Mouse (Mus musculus): Measurements from ENCODE around the gene Nenf. TPM values are rescaled to one million over a fixed set of nuclear protein-coding genes. Genes with fewer than 3 reads are reported as not detected.
A peak's percentile ranks its signal among the peaks of the same experiment; 100 is the strongest.

Nenf gene
- total RNA-seq, 2 experiments from 2014 or later: 101 to 108 TPM

DNA sequence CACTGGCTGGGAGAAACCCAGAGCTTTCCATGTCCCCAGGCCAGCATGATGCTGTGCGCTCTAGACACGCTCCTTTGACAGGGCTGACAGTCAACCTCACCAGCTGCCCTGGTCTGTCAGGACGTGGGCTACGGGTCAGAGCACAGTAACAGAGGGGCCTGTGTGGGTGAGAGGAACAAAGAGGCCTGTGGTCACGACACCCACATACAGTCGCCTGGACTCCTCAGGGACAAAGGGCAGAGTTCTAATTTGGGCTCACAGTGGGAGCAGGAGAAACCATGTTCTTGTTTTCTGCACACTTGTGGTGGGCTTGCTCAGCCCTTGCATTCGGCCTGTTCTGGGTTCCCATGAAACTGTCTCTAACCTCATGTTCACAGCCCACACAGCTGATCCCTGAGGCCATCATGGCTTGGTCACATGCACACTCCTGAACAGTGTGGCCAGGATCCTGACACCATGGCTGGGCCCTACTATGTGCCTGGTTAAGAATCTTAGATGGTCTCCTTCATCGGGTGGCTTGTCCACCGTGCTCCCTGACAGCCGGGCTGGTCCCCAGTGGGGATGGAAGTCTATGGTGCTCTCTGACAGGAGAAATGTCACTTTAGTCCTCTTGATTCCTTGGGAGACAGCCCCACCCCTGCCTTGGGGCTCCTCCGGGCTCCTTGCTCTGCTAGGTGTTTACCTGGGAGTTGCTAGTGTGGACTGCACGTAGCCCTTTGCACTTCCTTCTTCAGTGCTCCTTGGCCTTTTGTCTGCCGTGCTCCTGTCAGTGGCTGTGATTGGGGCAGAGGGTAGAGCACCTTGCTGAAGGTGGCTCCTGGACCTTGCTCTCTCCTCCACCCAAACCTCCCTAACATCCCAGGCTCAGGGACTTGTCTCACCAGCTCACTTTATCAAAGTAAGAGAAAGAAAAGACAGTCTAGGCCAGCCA lies 34.6 kb downstream of the Nenf start:
- no peak for DNase-seq

DNA sequence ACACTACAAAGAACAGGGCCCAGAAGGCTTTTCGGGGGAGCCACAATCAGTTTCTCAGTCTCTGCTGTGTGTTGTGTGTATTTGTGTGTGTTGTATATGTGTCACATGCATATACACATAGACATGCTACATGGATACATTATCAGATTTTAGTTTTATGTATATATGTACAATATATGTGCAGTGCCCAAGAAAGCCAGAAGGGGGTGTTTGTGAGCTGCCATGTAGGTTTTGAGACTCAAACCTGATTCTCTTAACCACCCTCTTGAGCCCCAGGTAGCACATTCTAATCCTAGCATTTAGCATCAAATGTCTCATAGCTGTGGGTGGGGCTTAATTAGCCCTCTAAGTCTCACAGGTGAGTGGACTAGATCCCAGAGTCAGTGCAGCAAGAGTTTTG lies 35.7 kb downstream of the Nenf start:
- DNase-seq: no peak

DNA sequence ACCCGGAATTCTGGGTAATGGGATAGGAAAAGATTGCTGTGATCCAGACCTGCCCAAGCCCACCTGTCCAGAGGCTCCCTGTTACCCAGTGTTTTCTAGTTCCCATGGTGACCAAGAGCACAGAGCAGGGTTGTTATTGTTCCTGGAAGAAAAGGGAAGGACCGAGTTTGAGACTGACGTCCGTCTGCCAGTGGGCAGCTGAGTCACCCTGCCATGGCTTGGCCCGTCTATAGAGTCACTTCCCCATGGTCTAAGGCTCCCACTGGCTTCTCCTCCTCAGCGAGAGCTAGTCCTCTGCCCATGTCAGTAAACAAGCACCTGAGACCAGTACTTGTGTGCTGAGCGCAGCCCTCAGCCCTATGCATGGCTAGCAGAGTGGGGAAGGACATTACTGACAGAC lies 36.8 kb downstream of the Nenf start:
- DNase-seq: peak in 1 of 2 experiments; percentile 67

DNA sequence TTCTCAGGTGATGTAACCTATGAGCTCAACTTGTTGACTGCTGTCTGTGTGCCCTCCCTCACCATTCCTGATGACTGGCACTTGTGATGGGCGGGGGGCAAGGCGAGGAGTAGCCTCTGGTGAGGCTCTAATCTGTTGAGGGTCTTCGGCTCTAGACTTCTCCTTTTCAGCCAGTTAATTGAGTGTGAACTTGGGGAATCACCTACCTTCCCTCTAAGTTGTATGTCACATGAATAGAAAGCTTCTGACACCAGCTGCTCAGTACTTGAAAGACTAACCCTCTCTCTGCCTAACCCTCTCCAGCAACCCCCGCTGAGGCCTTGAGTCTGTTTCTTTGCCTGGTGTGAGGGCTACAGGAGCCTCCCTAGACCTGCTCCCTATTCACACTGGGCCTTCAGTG lies 39.7 kb downstream of the Nenf start:
- no peak for DNase-seq

DNA sequence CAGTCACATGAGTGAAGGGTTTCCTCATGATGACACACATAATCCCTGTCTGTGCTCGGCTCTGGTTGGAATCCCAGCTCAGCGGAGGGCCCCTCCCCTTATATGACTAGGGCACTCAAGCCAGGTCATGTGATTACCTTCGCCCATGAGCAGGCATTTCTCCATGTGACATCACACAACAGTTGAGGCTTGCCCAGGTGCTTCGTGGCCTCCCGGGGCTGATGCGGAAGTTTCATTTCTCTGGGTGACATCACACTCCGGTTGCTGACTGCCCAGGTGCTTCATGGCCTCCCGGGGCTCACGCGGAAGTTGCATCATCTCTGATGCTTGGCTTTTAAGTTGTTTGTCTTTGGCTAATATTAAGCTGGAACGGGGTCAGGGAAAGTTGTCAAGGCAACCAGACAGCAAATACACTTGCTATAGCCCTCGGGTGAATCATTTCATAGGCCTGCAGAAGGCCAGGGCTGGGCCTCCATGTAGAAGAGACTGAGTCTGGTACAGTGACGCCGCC lies 40.4 kb downstream of the Nenf start:
- DNase-seq: peak in 1 of 2 experiments; percentile 72

DNA sequence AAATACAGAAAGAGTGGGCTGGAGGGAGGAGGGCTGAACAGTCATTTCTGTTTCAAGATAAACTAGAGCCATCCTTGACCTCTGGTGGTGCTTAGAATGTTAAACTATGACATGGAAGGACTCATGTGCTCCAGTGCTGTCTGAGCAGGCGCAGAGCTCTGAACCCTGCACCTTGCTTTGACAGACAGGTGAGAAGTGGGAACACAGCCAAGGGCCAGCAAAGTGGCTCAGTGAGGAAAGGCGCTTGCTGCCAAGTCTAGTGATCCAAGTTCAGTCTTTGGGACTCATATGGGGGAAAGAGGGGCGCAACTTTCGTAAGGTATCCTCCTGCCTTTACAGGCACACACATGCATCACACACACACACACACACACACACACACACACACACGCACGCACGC lies 41.8 kb downstream of the Nenf start:
- DNase-seq: no peak

DNA sequence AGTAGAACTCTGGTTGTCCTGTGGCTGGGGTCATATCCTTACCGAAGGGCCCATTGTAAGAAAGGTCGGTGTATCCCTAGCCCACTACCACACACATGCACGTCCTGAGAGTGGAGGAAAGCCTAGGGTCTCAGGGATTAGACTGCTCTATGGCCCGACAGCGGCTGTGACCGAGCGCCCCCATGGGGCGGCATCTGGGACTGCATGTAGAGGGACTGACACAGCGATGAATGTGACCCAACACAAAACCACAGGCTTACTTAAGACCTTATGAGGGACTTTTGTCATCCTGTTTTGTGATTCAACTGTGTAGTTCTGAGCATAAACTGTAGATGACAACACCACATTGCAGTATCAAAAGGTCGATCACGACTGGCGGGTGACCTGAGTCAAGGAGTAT lies 42.5 kb downstream of the Nenf start:
- peak; percentile 57 to 88 for DNase-seq

DNA sequence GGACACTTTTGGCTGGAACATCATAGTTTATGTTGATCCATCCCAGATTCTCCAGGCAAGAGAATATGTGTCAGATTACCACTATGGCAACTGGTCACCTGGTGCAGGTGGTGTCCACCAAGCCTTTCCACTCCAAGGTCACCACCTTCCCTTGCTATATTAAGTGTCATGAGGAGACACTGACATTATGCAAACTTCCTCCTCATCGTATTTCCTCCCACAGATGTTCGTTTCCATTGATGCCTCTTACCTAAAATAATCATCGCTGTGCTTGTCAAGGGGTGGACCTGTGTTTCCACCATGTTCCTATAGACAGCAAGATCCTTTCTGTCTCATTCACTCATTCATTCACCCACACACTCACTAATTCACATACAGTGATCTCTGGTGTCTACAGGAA lies 45.3 kb downstream of the Nenf start:
- no peak for DNase-seq

DNA sequence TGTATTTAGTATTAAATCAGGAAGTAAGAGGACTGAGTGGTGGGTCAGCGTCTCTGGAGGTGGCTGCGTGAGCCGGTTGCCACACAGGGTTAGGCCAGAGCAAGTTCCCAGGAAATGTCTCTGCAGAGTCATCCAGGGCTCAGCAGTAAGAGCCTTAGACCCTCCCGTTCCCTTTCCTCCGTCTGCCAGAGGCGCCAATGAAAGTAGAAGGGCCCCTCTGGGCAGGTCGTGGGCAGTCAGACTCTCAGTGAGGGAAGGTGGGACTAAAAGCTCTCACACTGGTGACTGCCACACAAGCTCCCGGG lies 48.4 kb downstream of the Nenf start:
- DNase-seq: no peak

DNA sequence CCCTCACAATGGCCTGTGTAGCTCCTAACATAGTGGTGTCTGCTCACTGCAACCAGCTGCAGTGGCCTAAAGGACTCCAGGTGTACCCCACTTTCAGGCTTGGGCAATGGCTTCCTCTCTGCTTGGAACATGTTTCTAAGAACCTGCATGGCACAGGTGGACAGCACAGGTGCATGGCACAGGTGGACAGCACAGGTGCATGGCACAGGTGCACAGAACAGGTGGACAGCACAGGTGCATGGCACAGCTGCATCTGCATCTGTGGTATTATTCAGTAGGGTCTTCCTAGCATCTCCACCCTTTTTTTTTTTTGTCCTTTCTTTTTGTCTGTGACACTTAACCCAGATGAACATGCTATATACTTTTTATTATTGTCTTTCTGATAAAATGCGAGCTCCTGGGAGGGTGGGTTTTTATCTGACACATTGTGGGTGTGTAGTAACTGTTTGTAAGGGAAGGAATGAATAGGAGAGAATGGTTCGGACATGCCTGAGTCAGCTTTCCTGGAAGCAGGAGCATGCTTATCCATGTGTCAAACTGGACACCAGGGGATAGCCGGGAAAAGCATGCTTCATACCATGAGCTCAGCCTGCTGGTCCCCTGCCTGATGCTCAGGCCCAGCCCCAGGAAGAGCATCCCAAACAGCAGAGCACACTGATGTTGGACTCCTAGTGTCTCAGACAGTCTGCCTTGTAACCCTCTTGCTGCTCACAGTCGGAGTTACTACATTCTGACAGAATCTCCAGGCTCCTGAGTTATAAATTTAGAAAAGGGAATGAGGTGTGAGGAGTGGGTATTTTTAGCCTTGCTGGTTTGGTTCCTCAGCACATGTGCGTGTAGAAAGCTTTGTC lies 49.0 kb downstream of the Nenf start:
- DNase-seq: no peak

DNA sequence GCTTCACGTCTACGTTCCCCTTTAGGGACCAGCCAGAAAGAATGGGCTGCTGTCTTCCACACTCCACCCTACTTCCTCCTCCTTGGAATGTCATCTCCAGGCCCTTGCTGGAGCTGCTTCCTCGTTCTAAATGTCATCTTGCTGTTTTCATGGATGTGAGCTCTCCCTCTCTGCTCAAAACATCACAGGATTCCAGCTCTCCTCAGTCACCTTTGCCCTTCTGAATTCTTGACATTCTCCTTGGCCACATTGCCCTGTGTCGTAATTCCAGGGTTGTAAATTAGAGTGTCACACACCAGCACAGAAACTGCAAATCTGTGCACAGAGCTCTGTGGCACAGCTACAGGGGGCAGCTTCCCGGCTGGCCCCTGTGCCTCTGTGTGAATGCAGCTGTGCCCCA lies 50.1 kb downstream of the Nenf start:
- DNase-seq: no peak

DNA sequence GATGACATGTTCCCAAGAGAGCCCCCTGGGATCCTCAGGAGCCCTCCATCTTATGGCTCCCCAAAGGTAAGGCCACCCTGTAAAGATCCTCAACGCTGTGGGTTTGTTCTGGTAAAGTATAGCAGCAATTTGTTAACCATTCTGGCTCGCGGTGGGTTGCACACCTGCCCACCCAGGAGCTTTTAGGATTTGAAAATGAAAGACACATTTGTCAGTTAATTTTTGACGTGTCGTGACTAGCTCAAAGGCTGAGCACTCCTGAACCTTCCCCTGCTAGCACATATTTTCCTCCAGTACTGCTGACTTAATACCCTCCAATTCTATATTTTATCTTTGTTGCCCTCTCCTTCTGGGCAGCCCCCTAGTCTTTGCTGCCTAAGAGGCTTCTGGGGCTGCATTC lies 50.8 kb downstream of the Nenf start:
- DNase-seq: no peak

DNA sequence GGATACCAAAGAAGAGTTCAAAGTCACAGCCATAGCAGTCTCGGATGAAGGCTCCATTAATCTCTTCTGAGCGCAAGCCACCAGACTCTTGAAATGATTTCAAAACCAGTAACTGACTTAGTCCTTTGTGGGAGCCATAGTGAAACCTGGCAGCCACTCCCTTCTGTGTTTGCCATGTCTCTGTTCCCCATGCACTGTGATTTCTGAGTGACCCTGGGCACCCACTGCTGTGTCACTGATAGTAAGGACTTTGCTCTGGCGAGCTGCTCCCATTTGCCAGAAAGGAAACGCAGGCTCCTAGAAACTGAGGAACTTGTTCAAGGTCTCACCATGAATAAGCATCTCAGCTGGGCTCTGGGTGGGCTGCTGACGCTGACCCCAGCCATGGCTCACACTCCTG lies 54.5 kb downstream of the Nenf start:
- DNase-seq: no peak

DNA sequence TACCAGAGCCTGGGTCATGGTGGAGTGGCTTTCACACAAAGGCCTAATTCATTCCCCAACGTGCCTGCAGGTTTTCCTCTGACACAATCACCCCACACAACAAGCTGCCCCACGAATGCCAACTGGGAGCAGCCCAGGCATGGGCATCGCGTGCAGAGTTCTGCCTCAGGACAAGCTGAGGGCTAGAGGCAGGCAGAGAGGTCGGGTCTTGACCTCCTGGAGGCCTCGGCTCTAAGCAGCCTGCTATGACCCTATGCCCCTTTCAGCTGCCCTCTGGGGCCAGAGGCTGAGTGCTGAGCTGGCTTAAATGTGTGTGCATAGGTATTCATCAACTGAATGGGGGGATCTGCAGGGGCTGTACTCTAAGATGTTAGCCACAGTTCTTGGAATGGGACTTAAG lies 56.1 kb downstream of the Nenf start:
- DNase-seq: no peak

DNA sequence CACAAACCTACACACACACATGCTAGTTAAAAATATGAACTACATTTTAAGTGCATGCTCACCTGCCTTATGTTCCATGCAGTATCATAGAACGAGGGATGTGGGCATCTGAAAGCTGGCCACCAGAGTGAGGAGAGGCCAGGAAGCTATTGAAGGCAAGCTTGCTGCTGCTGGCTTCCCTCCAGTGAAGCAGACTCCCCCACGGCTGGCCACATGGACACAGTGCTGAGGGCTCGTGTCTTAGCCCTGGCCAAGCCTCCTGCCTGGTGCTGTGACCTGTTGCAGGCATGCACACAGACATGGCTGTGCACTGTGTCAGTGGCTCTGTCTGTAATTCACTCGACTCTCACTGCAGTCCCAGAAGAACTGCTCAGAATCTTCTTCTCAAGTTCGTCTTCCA lies 58.3 kb downstream of the Nenf start:
- DNase-seq: no peak

DNA sequence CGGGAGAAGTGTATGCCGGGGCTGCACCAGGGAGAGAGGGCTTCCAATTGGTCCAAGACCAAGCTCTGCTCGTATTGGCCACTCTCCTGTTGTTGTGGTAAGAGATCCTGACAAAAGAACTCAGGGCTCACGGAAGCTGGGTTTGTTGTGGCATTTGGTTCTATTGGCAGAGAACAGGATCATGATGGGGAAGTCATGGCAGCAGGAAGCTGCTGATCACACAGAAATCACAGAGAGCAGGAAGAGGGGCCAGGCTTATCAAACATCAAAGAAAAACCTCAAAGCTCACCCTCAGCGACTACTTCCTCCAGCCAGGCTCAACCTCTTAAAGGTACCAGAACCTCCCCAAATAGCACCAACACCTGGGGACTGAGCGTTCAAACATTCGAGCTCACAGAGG lies 58.9 kb downstream of the Nenf start:
- no peak for DNase-seq

DNA sequence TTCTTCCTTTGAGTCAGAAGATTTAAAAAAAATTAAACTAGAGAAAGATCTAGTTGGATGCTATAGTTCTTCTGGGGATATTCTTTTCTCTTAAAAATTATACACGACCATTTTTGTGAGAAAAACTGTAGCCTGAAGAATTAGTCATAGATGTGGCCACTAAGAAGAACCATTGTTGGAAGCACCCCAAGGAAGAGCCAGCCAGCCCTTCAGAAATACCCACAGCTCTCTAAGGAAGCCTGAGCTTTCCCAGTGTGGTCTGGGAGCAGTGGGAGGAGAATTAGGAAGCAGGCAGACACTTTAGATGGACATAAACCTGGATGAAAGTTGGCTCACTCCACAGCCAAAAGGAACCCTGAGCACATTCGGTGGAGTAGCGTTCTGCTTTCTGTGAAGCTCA lies 59.5 kb downstream of the Nenf start:
- no peak for DNase-seq

DNA sequence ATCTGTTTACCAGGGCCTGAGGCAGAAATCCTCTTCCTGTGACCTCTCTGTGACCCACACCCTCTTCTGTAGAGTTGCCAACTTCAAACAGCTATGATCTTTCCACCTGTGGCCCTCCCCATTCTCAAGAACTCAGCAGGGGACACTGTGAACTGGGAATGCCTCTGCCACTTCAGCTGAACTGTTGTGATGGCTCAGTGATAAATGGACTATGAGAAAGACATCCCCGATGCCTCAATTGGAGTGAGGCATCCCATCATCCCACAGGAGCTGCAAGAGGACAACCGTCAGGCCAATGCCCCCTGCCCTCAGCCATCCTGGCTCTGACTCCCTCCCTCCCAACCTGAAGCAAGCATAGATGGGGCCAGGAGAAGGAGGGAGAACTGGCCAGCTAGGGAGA lies 60.0 kb downstream of the Nenf start:
- DNase-seq: peak in 1 of 2 experiments; percentile 5

DNA sequence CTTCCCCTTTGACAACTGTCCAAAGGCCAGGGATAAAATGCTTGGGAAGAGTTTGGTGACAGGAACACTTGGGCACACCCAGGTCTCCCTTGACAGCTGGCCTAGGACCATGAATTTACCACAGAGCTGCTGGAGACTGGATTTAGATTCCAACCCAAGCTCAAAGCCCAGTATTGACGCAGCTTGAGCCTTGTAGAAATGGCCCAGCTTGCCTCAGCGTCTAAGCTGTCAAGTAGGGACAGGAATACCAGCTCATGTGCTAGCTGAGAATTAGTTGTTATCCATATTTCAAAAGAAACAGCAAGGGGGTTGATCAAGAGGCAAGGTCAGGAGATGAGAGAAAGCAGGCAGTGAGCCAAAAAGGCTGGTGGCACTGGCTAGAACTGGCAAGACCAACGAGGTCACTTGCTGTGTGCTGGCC lies 60.6 kb downstream of the Nenf start:
- peak in 1 of 2 experiments; percentile 9 for DNase-seq
